Mouse (Mus musculus): ENCODE data around the gene Egfem1.

Gene Egfem1

GRCm38 (mm10) chr3:29081952-29082295, at the start of gene Egfem1:
Gene Egfem1 (plus strand): TSS chr3:29082023.
- DNase-seq (ENCODE audit: inconsistent ontology term), result no peak

DNA sequence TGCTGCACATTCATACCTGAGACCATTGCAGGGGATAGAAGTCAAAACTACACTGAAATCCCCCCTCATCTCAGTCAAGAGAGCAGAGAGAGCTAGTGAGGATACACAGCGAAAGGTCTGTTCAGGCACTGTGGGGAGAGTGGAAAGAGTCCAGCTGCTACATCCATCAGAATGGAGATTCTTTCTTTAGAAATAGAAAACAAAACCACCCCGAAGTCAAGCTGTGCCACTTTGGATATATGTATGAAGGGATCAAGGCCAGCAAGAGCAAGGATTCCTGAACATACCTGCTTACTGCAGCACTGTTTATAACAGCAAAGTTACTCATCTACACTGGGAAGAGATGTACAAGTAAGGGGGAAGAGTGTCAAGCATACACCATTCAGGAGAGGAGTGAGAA, 48.7 kb upstream of the Egfem1 start:
- DNase-seq (ENCODE audit: inconsistent ontology term), result no peak

DNA sequence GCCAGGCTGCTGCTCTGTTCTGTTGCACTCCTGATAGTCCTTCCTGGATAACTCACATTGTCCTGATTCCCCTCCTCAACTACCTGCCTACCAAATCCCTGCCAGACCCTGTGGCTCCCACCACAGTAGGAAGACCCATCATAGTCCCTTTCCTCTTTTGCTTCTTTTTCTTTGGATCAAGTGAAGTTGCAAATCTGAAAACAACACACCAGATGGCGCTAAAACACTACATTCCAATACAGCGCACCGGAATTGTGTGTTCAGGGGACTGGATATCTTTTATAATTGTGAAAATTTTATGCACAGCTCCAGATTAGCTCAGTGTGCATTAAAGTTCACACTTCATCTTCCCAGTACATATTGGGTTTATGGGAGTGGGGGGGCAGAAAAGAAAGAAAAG, 45.7 kb upstream of the Egfem1 start:
- DNase-seq (ENCODE audit: inconsistent ontology term), result peak; percentile 26

- no peak for DNase-seq (ENCODE audit: inconsistent ontology term)
Measured at GRCm38 (mm10) chr3:29036620-29037019, 45.2 kb upstream of the Egfem1 start.

- no peak for DNase-seq (ENCODE audit: inconsistent ontology term)
Measured at GRCm38 (mm10) chr3:29040064-29040463, 41.8 kb upstream of the Egfem1 start.

GRCm38 (mm10) chr3:29046281-29046680, 35.5 kb upstream of the Egfem1 start:
- peak; percentile 10 for DNase-seq (ENCODE audit: inconsistent ontology term)

GRCm38 (mm10) chr3:29047273-29047932, 34.4 kb upstream of the Egfem1 start:
- DNase-seq (ENCODE audit: inconsistent ontology term), result no peak

DNA sequence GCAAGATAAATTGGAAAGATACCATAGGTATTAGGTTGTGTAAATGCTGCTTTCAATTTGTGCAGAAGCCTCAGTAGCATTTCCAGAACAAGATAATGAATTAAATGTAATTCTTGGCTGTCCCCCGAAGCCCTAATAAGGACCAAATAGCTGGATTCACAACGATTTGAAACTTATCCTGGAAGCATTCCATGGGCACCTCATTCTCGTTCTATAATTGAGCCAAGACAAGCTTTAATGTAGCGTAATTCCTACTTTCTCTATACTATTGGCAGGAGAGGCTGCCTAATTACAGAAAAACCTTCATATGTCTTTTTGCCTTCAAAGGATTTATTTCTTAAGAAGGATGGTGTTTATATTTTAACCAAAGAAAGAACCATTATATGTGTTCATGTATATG, 18.7 kb upstream of the Egfem1 start:
- peak; percentile 26 for DNase-seq (ENCODE audit: inconsistent ontology term)

DNA sequence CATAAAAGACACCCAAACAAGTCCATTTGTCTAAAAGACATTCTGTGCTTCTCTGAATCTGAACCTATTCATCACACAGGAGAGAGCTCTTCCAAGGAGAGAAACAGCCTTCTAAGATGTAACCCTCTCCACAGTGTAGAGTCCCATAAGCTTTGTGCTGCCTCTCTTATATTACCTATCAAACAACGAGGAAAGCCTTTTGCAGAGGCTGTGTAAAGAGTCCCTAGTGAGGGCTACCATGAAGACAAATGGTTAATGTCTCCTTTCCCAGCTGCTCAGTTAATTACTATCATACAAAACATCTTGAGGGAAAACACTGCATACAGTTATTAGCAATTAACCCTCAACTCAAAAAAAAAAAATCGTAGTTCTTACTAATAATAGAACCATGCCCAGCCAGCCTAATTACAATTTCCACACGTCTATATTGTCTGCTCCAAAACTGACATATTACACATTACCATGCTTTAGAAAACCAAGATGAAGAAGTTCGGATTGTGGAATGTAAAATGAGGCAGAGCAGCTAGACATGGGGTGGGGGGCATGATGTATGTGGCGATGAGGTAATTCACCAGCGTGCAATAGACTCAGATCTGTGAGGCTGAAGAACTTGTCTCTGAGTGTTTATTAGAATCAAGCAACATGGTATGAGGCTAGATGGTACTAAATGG, 13.3 kb upstream of the Egfem1 start:
- DNase-seq (ENCODE audit: inconsistent ontology term), result no peak

GRCm38 (mm10) chr3:29071315-29071714, 10.5 kb upstream of the Egfem1 start:
- DNase-seq (ENCODE audit: inconsistent ontology term), result no peak

- DNase-seq (ENCODE audit: inconsistent ontology term), result peak; percentile 7
Measured at GRCm38 (mm10) chr3:29081517-29081916, 306 bp upstream of the Egfem1 start.

GRCm38 (mm10) chr3:29082296-29082995, 623 bp downstream of the Egfem1 start:
- peak; percentile 54 for DNase-seq (ENCODE audit: inconsistent ontology term)

- DNase-seq (ENCODE audit: inconsistent ontology term), result no peak
Measured at GRCm38 (mm10) chr3:29082996-29083350, 1.1 kb downstream of the Egfem1 start.

- DNase-seq (ENCODE audit: inconsistent ontology term), result no peak
Measured at GRCm38 (mm10) chr3:29098467-29098866, 16.6 kb downstream of the Egfem1 start.

GRCm38 (mm10) chr3:29106016-29106723, 24.3 kb downstream of the Egfem1 start:
- DNase-seq (ENCODE audit: inconsistent ontology term), result no peak

- no peak for DNase-seq (ENCODE audit: inconsistent ontology term)
Measured at GRCm38 (mm10) chr3:29107134-29107533, 25.3 kb downstream of the Egfem1 start.

DNA sequence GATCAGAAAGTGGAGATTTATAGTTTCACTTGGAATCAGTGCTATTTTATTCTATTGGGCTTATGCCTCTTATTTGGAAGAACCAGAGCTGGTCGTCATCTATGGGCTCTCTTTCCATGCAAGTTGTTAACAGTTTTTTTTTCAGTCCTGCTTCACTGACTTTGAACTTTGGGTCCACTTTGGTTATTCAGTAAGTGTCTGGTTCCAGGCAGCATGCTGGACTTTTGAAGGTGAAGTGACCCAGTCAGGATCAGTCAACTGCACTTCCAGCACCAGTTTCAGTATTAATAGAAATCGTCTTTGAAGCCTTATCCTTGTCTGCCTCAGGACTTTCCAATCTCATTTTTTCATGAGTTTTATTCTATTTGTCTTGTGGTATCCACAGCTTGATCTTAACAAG, 28.5 kb downstream of the Egfem1 start:
- no peak for DNase-seq (ENCODE audit: inconsistent ontology term)

- no peak for DNase-seq (ENCODE audit: inconsistent ontology term)
Measured at GRCm38 (mm10) chr3:29114517-29114916, 32.7 kb downstream of the Egfem1 start.

DNA sequence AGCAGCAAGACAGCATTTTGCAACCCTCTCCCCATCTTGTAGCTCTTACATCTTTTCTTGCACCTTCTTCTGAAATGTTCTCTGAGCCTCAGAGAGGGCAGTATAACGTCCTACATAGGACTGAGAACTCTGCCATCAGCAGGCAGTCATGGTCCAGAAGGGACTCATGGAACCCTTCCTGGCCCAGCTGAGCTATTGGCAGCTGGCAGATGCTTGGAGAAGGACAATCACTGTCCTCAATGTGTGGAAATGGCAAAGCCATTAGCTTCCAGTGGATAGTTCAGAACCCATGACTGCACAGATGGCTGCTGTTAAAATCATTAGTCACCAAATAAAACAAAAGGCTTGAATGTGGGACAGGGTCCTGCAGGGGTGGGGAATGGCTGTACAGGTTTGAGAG, 35.6 kb downstream of the Egfem1 start:
- DNase-seq (ENCODE audit: inconsistent ontology term), result no peak

DNA sequence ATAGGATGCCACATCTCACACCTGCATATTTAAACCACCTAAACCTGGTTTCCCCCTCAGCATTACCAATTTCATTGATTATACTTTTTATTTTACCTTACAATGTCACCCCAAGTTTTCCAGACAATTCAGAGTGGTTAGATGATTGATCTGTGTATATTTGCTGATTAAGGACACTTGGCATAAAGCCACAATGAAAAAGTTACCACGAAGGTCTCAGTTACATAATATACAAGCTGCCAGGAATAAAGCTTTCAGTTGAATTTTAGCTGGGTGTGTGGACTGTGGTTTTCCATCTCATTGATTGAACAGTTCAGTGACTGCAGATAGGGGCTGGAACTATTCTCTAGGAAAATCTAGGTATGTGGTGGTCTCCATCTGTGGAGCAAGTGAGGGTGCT, 40.7 kb downstream of the Egfem1 start:
- DNase-seq (ENCODE audit: inconsistent ontology term), result no peak

- no peak for DNase-seq (ENCODE audit: inconsistent ontology term)
Measured at GRCm38 (mm10) chr3:29132054-29132931, 50.5 kb downstream of the Egfem1 start.

DNA sequence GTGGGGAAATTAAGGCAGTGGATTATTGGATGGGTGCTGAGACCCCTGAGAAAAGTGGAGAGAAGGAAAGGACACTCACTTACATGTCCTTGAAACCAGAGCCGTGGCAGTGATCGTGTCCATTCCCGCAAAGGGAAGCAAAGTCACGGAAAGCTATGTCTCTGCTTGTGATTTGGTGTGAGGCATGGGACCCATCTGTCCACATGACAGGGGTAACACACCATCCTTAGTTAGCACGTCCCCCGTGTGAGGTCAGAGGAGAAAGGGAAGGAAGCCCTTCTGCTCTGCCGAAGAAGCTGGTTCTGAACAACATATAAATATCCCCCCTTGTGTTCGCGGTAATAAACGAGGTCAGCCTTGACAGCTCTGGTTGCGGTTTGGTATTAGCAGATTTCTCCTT, 52.7 kb downstream of the Egfem1 start:
- no peak for DNase-seq (ENCODE audit: inconsistent ontology term)
